Mouse (Mus musculus) monocyte, adult 5-6 weeks (primary cell): ENCODE data around the gene Otoa. TPM values are rescaled to one million over a fixed set of nuclear protein-coding genes. Genes with fewer than 3 reads are reported as not detected.

Source experiments
- ATAC-seq: fragments of 153-309, 156-312 bp; replicated peaks from 2 replicates; pipeline ENCODE4 v1.8.0; 2017; ENCODE audit warnings: mild to moderate bottlenecking; ENCODE audit not compliant: low TSS enrichment, insufficient number of reproducible peaks, severe bottlenecking, poor library complexity, low FRiP score
- total RNA-seq: library from RNA; stranded (forward); fragments of 200-1000, 200-491, 200-594 nt; gene quantifications from 3 replicates; pipeline ENCODE4 v1.2.3, GENCODE M21; 2017

The Otoa gene
- total RNA-seq, 1 experiment from 2014 or later: 0.29 TPM

GRCm38 (mm10) chr7:121171888-121172287, 90.4 kb downstream of the Otoa start:
- no peak for ATAC-seq

GRCm38 (mm10) chr7:121187201-121187786, 105.8 kb downstream of the Otoa start:
- no peak for ATAC-seq

- ATAC-seq: no peak
These were observed 107.5 kb downstream of the Otoa start for GRCm38 (mm10) chr7:121188976-121189375.

GRCm38 (mm10) chr7:121198933-121199332, 117.5 kb downstream of the Otoa start:
- no peak for ATAC-seq

GRCm38 (mm10) chr7:121211804-121212203, 130.4 kb downstream of the Otoa start:
- ATAC-seq: no peak

Other genes with a start within 250 kb of the Otoa start
- gene Eef2k, start 238.8 kb upstream of the Otoa start, total RNA-seq: 33.4 to 56.9 TPM (median 45.7 TPM) in 3 replicates
- 12.7 to 15.4 TPM (median 14.8 TPM) in 3 replicates for gene Polr3e, start 163.9 kb upstream of the Otoa start, total RNA-seq
- 5.9 to 17.3 TPM (median 17.3 TPM) in 3 replicates for gene Cdr2, start 99.3 kb upstream of the Otoa start, total RNA-seq
- not detected in 3 replicates for gene Mfsd13b, start 99.1 kb upstream of the Otoa start, total RNA-seq
- gene Mettl9, start 47.2 kb upstream of the Otoa start, total RNA-seq: 45.0 to 54.5 TPM (median 52.3 TPM) in 3 replicates
- gene Igsf6, start 7.1 kb upstream of the Otoa start, total RNA-seq: 245 to 446 TPM (median 387 TPM) in 3 replicates